Mouse (Mus musculus) right cerebral cortex, postnatal 36 days (tissue): ENCODE measurements at regions not wholly inside any gene's neighbourhood (a gene's known extent, or its start where the extent isn't known, plus 50 kb on each side); places are given as distances from the start of the nearest gene placed in this dataset.
A peak's percentile ranks its signal among the peaks of the same experiment; 100 is the strongest.
"Not testable (repeated sequence)": the region's sequence is repeated elsewhere in the genome, so short reads cannot be mapped to it uniquely, and the experiment has no call there.

Source experiments
- DNase-seq, 2 experiments: peaks; one replicate each; pipeline ENCODE4 v3.0.0; 2022; ENCODE audit warnings: low spot score in 2 of 2, mixed read lengths in 1 of 2

DNA sequence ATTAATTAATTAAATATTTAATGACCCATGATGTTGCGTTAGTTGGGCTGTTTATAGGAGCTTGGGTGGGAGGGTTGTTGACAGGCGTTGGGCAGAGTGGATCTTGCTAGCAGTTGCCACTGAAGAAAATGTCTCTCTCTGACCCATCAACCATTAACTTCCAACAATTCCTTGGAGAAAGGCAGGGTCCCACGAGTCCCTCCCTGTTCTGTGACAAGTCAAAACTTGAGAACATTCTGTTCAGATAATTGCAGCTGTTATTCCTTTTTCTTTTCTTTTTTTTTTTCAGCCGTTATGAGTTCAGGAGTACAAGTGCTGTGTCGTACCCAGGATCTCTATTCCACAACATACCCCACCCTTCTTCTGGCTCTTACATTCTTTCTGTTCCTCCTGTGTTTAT lies 59.8 kb upstream of the Tnfrsf21 start:
- no peak for DNase-seq

DNA sequence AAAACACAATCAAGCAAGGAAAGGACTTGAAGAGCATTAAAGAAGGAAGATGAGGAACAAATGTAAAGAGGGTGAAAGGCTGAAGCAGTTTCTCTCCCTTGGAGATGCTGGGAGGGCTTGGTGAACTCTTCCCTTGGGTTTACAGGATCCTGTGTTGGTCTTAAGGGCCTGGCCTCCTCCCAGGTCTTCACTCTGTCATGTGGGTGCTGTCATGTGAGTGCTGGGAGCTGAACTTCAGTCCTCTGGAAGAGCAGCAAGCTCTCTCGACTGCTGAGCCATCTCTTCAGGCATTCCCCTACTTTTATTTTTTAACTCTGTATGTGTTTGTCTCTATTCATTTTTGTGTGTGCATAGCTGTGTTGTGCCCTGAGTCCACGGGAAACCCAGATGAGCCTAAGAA lies 61.6 kb upstream of the Tnfrsf21 start:
- DNase-seq, result no peak

DNA sequence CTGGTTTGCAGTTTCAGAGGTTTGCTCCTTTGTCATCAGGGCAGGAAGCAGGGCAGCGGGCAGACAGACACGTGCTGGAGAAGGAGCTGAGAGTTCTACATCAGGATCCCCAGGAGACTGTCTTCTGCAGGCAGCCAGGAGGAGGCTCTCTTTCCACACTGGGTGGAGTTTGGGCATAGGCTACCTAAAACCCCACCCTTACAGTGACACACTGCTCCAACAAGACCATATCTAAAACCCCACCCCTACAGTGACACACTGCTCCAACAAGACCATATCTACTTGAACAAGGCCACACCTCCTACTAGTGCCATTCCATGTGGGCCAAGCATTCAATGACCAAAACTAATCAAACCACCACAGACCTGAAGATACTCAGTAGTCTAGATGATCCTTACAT lies 68.0 kb upstream of the Cd2ap start:
- DNase-seq, result no peak

DNA sequence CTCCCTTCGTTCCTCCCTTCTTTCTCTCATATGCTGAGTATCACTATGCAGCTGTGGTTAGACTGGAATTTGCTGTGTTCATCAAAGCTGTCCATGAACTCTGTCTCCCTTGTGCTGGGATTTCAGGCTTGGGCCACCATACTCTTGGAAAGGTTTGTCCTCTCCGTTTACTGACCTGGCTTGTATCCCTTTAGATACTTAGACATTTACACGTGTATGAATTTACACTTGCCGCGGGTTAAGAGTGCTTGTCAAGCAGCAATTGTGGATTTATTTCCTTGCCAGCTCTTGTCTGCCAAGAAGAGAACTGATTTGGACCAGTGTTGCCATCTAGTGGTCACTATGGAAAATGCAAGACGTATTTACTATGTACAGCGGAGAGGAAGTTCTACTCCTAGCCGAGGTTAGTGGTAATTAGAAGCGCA lies 66.8 kb upstream of the Cd2ap start:
- DNase-seq, result peak; percentile 31 to 48

DNA sequence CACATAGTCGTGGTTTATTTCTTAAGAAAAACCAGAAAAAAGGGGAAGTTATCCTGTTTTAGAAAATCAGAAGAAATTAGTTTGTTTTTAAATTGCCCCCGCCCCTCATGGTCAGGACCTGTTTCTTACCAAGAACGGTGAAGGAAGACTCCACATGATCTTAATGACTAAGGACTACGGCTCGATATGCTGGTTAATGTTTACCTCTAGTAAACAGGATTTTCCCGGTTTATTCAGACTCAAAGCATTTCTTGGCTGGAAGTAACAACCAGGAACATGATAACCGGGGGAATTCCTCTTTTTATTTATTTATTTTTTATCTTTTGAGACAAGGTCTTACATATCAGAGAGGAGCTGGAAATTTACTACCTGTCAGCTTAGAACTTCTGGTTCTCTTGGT lies 63.0 kb upstream of the Cd2ap start:
- no peak for DNase-seq

DNA sequence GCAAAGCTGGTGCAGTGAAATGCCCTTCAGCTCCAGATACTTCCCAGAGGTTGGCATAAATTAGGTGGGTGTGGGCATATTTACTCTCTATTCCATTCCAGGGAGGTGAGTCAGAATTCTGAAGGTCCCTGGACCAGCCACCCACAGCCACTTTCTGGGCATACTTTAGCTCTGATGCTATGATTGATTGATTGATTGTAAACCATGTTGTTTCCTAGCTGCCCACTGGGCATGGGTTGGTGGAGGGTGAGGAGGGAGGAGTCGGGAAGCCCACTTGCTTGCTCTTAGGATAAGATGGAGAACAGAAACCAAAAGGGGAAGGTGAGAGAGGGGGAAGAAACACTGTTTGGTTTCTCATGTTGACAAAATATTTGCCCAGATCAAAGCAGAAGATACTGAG lies 62.1 kb upstream of the Cd2ap start:
- no peak for DNase-seq

DNA sequence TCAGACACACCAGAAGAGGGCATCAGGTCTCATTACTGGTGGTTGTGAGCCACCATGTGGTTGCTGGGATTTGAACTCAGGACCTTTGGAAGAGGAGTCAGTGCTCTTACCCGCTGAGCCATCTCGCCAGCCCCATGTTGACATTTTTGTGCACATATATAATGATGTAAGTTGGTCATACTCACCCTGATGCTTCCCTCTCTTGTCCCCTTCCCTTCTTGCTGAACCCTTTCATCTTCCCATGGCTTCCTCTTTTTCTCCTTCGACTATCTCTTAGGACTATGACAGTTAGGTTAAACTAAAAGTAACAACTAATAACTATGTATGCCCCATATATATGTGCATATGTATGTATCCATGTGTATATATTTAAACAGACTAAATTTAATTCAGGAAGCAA lies 61.0 kb upstream of the Cd2ap start:
- DNase-seq, result not testable (repeated sequence)

DNA sequence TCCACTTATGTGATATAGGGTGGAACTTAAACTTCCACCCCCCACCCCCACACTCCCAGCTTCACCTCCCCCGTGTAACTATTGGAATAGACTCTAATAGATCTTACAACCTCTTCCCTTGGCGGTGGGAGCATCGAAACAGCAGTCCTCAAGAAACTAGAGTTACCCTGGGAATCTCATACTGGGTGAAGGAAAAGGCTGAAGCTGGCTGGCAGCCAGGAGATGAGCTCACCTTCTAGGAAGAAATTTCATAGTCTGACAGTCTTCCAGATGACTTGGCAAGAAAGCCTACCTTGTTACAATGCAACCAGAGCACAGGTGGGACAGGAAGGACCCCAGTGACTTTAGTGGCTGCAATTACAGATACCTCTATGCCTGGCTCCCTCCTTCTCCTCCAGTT lies 57.6 kb upstream of the Cd2ap start:
- no peak for DNase-seq

DNA sequence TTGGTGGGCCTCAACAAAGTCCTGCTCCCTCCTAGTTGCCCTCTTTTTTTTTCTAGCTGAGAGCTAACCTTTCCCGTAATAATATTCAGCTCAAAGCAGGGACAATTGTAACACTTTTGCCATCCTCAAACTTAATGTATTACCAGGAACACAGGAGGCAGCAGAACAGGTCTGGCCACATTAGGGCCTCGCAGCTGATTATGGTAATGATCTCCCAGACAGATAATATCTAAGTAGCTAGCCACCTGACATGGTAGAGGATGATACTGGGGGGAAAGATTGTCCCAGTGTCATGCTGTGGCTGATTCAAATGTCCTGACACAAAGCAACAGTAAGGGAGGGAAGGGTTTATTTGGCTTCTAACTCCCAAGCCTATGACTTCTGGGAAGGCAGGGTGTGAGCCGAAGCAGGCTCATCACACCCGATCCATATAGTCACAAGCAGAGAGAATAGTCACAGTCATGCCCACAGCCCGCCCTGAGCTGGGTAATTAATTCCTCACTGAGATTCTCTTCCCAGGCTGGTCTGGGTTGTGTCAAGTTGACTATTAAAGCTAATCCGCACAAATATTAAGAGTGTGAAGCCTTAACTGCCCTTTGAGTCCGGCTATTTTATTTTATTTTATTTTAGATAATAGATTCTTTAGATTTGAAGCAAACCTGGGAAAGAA lies 57.0 kb upstream of the Cd2ap start:
- DNase-seq, result no peak

DNA sequence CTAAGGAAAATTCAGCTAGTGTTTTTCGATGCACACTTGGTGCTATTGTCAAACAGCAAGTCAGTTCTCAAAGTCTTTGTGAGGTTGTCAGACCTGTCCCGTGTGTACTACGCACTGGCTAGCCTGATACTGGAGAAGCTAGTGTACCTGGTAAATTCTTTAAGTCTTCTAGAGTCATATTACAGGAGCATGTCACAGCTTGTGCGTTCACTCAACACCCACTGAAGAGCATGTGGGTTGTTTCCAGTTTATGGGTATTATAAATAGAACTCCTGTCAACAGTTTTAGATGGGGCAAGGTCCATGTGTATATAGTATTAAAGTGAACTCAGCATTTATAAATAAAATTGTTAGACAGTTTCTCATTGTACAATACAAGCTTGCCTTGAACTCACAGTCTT lies 50.9 kb upstream of the Cd2ap start:
- DNase-seq, result no peak
